Mouse (Mus musculus) limb, embryonic 13.5 days (tissue): ENCODE measurements around the gene Slc39a13. TPM values are rescaled to one million over a fixed set of nuclear protein-coding genes. Genes with fewer than 3 reads are reported as not detected.
"Not testable (repeated sequence)": the region's sequence is repeated elsewhere in the genome, so short reads cannot be mapped to it uniquely, and the experiment has no call there.

Experiments used
- ATAC-seq: fragments of 200-750 bp; cut with Nextera tagmentation; 2 replicates; pipeline ENCODE4 v1.8.0; 2017; ENCODE audit warnings: low read depth, moderate number of reproducible peaks, moderate TSS enrichment; ENCODE audit not compliant: low FRiP score
- H3K27ac ChIP-seq: fragments of 300-500 bp; sonication (generic); 2 replicates; pipeline ENCODE4 v1.5.1; 2015; ENCODE audit warnings: inconsistent platforms, mild to moderate bottlenecking, moderate library complexity
- H3K27me3 ChIP-seq: fragments of 300-500 bp; sonication (generic); 2 replicates; pipeline ENCODE4 v1.6.1; 2015; ENCODE audit warnings: mild to moderate bottlenecking, inconsistent platforms
- H3K36me3 ChIP-seq: fragments of 300-500 bp; sonication (generic); 2 replicates; pipeline ENCODE4 v1.6.1; 2015; ENCODE audit warnings: inconsistent platforms, mild to moderate bottlenecking, moderate library complexity
- H3K4me1 ChIP-seq: fragments of 300-500 bp; sonication (generic); 2 replicates; pipeline ENCODE4 v1.6.1; 2015; ENCODE audit warnings: inconsistent platforms
- H3K4me2 ChIP-seq: fragments of 300-500 bp; sonication (generic); replicated peaks from 2 replicates; pipeline ENCODE4 v1.6.1; 2015; ENCODE audit warnings: inconsistent platforms, mild to moderate bottlenecking, moderate library complexity
- H3K4me3 ChIP-seq: fragments of 300-500 bp; sonication (generic); 2 replicates; pipeline ENCODE4 v1.5.1; 2015; ENCODE audit warnings: moderate library complexity, mild to moderate bottlenecking, inconsistent platforms
- H3K9ac ChIP-seq: fragments of 300-500 bp; sonication (generic); 2 replicates; pipeline ENCODE4 v1.6.1; 2015; ENCODE audit warnings: mild to moderate bottlenecking, inconsistent platforms
- H3K9me3 ChIP-seq: fragments of 300-500 bp; sonication (generic); 2 replicates; pipeline ENCODE4 v1.6.1; 2016; ENCODE audit warnings: inconsistent platforms
- WGBS: fragments of 180-500 bp; shearing (Covaris S2); methylation state at CpG from one replicate; pipeline ENCODE4 v1.1.7; 2015; 5-methylcytosine and 5-hydroxymethylcytosine counted together
- polyA plus RNA-seq: library from polyadenylated mRNA; unstranded; fragments of >200 nt; fragmentation: Nextera tagmentation; extraction: Ambion mirVana; gene quantifications from 2 replicates; pipeline ENCODE4 v1.2.1, GENCODE M21; 2015

Slc39a13 gene
- polyA plus RNA-seq, 1 experiment from 2014 or later, result 67.5 TPM

DNA sequence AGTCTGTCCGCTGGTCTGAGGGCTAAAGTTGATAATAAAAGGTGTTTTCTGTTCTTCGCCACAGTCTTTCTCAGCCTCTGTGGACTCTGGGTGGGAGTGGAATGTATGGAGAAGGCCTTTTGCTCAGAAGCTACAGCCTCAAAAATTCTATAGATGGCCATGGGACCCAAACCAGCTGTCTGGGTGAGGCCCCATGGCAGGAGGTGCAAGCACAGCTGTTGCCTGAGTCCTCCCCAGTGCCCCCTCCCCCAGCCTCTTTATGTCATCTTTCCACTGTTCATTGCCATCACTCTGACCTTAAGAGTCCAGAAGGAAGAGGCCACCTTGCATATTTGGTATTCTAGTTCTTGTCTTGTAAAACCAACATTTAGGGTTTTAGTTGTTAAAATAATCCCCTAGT lies 10.8 kb downstream of the Slc39a13 start:
- H3K36me3 ChIP-seq, result peaks cover 93% of the 10 kb centered on the region
- WGBS, result 93% methylated on average over 2 of the region's 2 CpGs
- no peaks in the 10 kb centered on the region for H3K9me3 ChIP-seq
- H3K27ac ChIP-seq, result no peak overlapping the region
- no peak overlapping the region for H3K9ac ChIP-seq
- H3K4me3 ChIP-seq, result no peak overlapping the region
- ATAC-seq, result no peak
- H3K4me2 ChIP-seq, result no peak overlapping the region
- H3K27me3 ChIP-seq, result no peaks in the 10 kb centered on the region
- H3K4me1 ChIP-seq, result peaks cover 18% of the 10 kb centered on the region

DNA sequence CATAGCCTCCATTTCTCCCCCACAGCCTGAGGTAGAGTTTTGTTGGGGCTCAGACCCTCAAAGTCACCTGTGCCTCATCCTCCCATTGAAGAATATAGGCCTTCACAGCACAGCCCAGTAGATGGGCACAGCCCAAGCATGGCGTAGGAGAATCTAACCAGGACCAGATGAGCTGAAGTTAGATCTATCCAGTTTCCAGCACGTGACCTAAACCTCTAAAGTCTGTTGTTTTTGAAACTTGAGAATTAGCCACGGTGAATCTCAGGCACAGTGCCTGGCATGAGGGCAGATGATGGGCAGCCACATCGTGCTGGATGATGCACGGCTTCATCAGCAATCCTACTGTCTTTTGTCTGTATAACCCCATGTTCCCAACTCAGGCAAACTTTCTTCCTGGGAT lies 11.8 kb downstream of the Slc39a13 start:
- no peak overlapping the region for H3K27ac ChIP-seq
- H3K27me3 ChIP-seq, result no peaks in the 10 kb centered on the region
- WGBS, result 86% methylated on average over 5 of the region's 5 CpGs
- no peak for ATAC-seq
- no peak overlapping the region for H3K4me3 ChIP-seq
- H3K9ac ChIP-seq, result no peak overlapping the region
- H3K36me3 ChIP-seq, result peaks cover 84% of the 10 kb centered on the region
- H3K9me3 ChIP-seq, result no peaks in the 10 kb centered on the region
- H3K4me1 ChIP-seq, result peaks cover 18% of the 10 kb centered on the region
- H3K4me2 ChIP-seq, result no peak overlapping the region

GRCm38 (mm10) chr2:91053934-91054382 lies 16.3 kb downstream of the Slc39a13 start, which contains the start of gene Psmc3:
Psmc3 (plus strand) TSS chr2:91054009.
- peak within 1 kb of the TSS; percentile 79 for H3K27ac ChIP-seq
- H3K27me3 ChIP-seq, result no peaks in the 10 kb centered on the region
- peak within 1 kb of the TSS; percentile 89 for H3K4me3 ChIP-seq
- WGBS, result under 1% methylated on average over 40 of the region's 40 CpGs
- H3K36me3 ChIP-seq, result peaks cover 48% of the 10 kb centered on the region
- H3K4me1 ChIP-seq, result peaks cover 11% of the 10 kb centered on the region
- ATAC-seq, result peak; percentile 99
- peak within 1 kb of the TSS; percentile 90 for H3K9ac ChIP-seq
- H3K9me3 ChIP-seq, result no peaks in the 10 kb centered on the region
- peak within 1 kb of the TSS; percentile 98 for H3K4me2 ChIP-seq

GRCm38 (mm10) chr2:91053181-91053933 lies 16.9 kb downstream of the Slc39a13 start:
- H3K27ac ChIP-seq, result peak overlapping the region; percentile 73; the same call in 1 of the 2 replicates
- peak overlapping the region; percentile 90 for H3K9ac ChIP-seq
- peak overlapping the region; percentile 89 for H3K4me3 ChIP-seq
- no peaks in the 10 kb centered on the region for H3K9me3 ChIP-seq
- WGBS, result 0% methylated on average over 6 of the region's 6 CpGs
- no peaks in the 10 kb centered on the region for H3K27me3 ChIP-seq
- peaks cover 11% of the 10 kb centered on the region for H3K4me1 ChIP-seq
- peaks cover 42% of the 10 kb centered on the region for H3K36me3 ChIP-seq
- H3K4me2 ChIP-seq, result peak overlapping the region; percentile 98
- ATAC-seq, result peak; percentile 58; the same call in 1 of the 2 replicates

DNA sequence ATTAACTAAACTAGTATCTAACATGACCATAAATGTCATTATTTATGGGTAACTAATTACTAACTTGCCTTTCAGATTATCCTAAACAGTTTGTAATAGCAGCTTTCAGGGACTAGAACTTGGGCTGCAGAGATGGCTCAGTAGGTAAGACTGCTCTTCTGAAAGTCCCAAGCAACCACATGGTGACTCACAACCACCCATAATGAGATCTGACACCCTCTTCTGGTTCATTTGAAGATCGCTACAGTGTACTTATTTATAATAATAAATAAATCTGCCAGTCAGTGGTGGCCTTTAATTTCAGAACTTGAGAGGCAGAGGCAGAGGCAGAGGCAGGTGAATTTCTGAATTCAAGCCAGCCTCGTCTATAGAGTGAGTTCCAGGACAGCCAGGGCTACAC lies 17.5 kb downstream of the Slc39a13 start:
- no peaks in the 10 kb centered on the region for H3K9me3 ChIP-seq
- no peak overlapping the region for H3K27ac ChIP-seq
- peak overlapping the region; percentile 89; the same call in 1 of the 2 replicates for H3K4me3 ChIP-seq
- WGBS, result 55% methylated on average over 2 of the region's 2 CpGs
- H3K9ac ChIP-seq, result no peak overlapping the region
- H3K36me3 ChIP-seq, result peaks cover 36% of the 10 kb centered on the region
- H3K27me3 ChIP-seq, result no peaks in the 10 kb centered on the region
- no peak for ATAC-seq
- H3K4me1 ChIP-seq, result peaks cover 11% of the 10 kb centered on the region
- H3K4me2 ChIP-seq, result peak overlapping the region; percentile 98

DNA sequence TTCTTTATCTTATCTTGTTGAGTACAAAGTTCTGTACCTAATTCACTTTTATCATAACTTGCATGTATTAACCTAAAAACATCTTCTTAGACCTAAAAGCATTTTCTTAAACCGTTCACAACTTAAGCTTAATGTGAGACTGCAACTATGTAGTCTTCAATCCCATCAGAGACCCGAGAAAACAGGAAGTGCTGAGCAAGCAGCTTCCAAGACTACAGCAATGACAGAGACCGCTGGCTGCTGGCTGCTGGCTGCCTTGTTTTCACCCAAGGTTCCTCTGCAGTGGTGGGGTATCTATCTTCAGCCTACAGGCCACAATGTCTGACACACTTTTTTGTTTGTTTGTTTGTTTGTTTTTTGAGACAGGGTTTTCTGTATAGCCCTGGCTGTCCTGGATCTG lies 18.3 kb downstream of the Slc39a13 start:
- Histone ChIP-seq H3K36me3 (peaks cover 28% of the 10 kb centered on the region), H3K4me1 (peaks cover 11% of the 10 kb centered on the region), H3K4me3 (no peak overlapping the region), H3K27ac (no peak overlapping the region), H3K4me2 (no peak overlapping the region), H3K27me3 (no peaks in the 10 kb centered on the region), H3K9ac (no peak overlapping the region), H3K9me3 (no peaks in the 10 kb centered on the region)
- ATAC-seq, result no peak
- 84% methylated on average over 3 of the region's 3 CpGs for WGBS

GRCm38 (mm10) chr2:91047359-91047758 lies 22.9 kb downstream of the Slc39a13 start:
- H3K4me3 ChIP-seq, result no peak overlapping the region
- 40% methylated on average over 9 of the region's 9 CpGs for WGBS
- H3K9ac ChIP-seq, result no peak overlapping the region

GRCm38 (mm10) chr2:91045805-91046204 lies 24.4 kb downstream of the Slc39a13 start:
- H3K4me3 ChIP-seq, ATAC-seq, H3K27me3 ChIP-seq, H3K4me2 ChIP-seq, H3K9me3 ChIP-seq, H3K9ac ChIP-seq, H3K27ac ChIP-seq, H3K36me3 ChIP-seq, H3K4me1 ChIP-seq: not testable (repeated sequence)
- 82% methylated on average over 1 of the region's 1 CpGs for WGBS

More at GRCm38 (mm10) chr2:91047359-91047758, 22.9 kb downstream of the Slc39a13 start:
- no peak overlapping the region for H3K4me2 ChIP-seq
- peaks cover 9% of the 10 kb centered on the region; the same call in 1 of the 2 replicates for H3K36me3 ChIP-seq
- H3K4me1 ChIP-seq, result peaks cover 7% of the 10 kb centered on the region
- no peak overlapping the region for H3K27ac ChIP-seq
- ATAC-seq, result no peak
- H3K27me3 ChIP-seq, result no peaks in the 10 kb centered on the region
- no peaks in the 10 kb centered on the region for H3K9me3 ChIP-seq

- H3K27me3 ChIP-seq, result no peaks in the 10 kb centered on the region
- no peak overlapping the region for H3K4me3 ChIP-seq
- ATAC-seq, result no peak
- 82% methylated on average over 13 of the region's 13 CpGs for WGBS
- H3K4me1 ChIP-seq, result peaks cover 7% of the 10 kb centered on the region
- no peak overlapping the region for H3K4me2 ChIP-seq
- H3K9me3 ChIP-seq, result no peaks in the 10 kb centered on the region
- H3K27ac ChIP-seq, result no peak overlapping the region
- H3K9ac ChIP-seq, result no peak overlapping the region
- H3K36me3 ChIP-seq, result no peaks in the 10 kb centered on the region
Measured at GRCm38 (mm10) chr2:91044727-91045126, 25.5 kb downstream of the Slc39a13 start.

DNA sequence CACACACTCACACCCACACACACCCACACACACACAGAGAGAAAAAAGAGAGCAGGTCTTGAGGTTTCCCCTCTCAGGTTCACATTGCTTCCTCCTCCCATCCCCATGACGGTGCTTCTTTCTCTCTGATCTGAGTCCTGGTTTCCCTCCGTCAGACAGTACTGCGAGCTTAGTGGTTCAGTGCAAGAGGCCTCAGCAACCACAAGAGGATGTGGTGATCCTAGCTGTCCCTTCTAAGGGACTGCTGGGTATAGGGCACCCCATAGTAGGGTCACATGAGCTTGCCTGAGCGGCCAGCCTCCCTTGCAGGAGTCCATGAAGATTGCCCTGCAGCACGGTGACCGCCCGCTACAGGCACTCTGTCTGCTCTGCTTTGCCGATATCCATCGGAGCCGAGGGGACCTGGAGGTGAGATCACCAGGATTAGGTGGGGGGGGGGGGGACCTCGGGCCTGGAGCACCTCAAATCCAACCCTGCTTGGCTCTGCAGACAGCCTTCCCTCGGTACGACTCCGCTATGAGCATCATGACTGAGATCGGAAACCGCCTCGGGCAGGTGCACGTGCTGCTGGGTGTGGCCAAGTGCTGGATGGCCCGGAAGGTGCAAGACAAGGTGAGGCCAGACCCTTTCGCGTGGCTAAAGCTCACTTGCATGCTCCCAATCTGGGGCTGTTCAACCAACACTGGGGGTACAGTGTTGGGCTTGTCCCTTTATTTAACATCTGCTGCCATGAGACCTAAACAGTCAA lies 27.4 kb downstream of the Slc39a13 start:
- no peak overlapping the region for H3K27ac ChIP-seq
- 76% methylated on average over 17 of the region's 21 CpGs for WGBS

DNA sequence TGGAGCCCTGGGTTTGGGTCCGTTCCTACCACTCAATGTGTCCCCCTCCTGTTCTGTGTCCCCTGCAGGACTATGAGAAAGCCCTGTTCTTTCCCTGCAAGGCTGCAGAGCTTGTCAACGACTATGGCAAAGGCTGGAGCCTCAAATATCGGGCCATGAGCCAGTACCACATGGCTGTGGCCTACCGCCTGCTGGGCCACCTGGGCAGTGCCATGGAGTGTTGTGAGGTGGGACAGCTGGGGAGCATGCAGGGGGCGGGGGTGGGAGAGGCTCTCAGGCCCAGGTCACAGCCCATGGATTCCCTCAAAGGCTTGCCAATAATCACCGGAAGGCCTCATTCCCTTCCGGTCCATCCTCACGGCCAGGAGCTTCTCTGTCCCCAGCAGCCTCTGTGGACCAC lies 28.4 kb downstream of the Slc39a13 start:
- Histone ChIP-seq H3K27me3 (no peaks in the 10 kb centered on the region), H3K4me1 (peaks cover 5% of the 10 kb centered on the region), H3K27ac (no peak overlapping the region), H3K9me3 (no peaks in the 10 kb centered on the region), H3K36me3 (no peaks in the 10 kb centered on the region), H3K4me3 (no peak overlapping the region), H3K9ac (no peak overlapping the region), H3K4me2 (no peak overlapping the region)
- 75% methylated on average over 8 of the region's 8 CpGs for WGBS
- no peak for ATAC-seq

More for the DNA sequence above, 27.4 kb downstream of the Slc39a13 start:
- Histone ChIP-seq H3K4me2 (no peak overlapping the region), H3K27me3 (no peaks in the 10 kb centered on the region), H3K9me3 (no peaks in the 10 kb centered on the region), H3K4me1 (peaks cover 7% of the 10 kb centered on the region), H3K36me3 (no peaks in the 10 kb centered on the region), H3K4me3 (no peak overlapping the region), H3K9ac (no peak overlapping the region)
- 0 out of 2 replicates have a peak, but pooled peaks have one; percentile 17 for ATAC-seq

DNA sequence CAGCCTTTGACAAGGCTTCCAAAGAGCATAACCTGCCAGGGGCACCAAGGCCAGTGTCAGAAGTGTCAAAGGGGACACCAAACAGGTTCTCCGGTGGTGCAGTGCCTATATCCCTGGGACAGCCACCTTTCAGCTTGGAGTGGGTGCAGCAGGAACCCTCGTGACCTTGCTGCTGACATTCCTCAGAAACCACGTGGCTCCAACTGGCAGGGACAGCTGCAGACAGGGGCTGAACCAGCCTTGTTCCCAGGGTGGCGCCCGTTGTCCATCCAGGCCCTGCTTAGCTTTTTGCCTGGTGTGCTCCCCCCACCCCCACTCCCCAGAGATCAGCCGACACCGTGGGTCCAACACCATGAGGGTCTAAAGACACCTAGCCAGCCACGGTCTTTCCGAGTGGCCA lies 34.8 kb downstream of the Slc39a13 start, which contains the start of gene Rapsn:
Rapsn (plus strand) TSS at position 236 of the 400 bp plus-strand sequence.
- H3K4me3 ChIP-seq, result no peak within 1 kb of the TSS; the same call in 1 of the 2 replicates
- H3K27me3 ChIP-seq, result no peaks in the 10 kb centered on the region
- H3K9ac ChIP-seq, result no peak within 1 kb of the TSS; the same call in 1 of the 2 replicates
- H3K27ac ChIP-seq, result no peak within 1 kb of the TSS
- ATAC-seq, result peak; percentile 77
- no peaks in the 10 kb centered on the region for H3K36me3 ChIP-seq
- 65% methylated on average over 9 of the region's 9 CpGs for WGBS
- no peaks in the 10 kb centered on the region for H3K4me1 ChIP-seq
- H3K4me2 ChIP-seq, result peak within 1 kb of the TSS; percentile 16
- H3K9me3 ChIP-seq, result no peaks in the 10 kb centered on the region
